Mouse (Mus musculus) bone marrow macrophage, adult 2 months (primary cell): ENCODE measurements around the gene Fst. TPM values are rescaled to one million over a fixed set of nuclear protein-coding genes. Genes with fewer than 3 reads are reported as not detected.

Experiments used
- H3K27ac ChIP-seq: 2 replicates; pipeline ENCODE4 v1.5.1; 2012; ENCODE audit warnings: low read depth, low read length; ENCODE audit not compliant: insufficient read depth
- H3K4me1 ChIP-seq: 2 replicates; pipeline ENCODE4 v1.6.1; 2012; ENCODE audit warnings: low read length; ENCODE audit not compliant: control insufficient read depth, insufficient read depth
- H3K4me3 ChIP-seq: 2 replicates; pipeline ENCODE4 v1.5.1; 2012; ENCODE audit warnings: mild to moderate bottlenecking, low read length, moderate library complexity; ENCODE audit not compliant: insufficient read depth
- CTCF ChIP-seq: IDR thresholded peaks from 2 replicates; pipeline ENCODE4 v1.5.1; 2012; ENCODE audit warnings: low read depth, mild to moderate bottlenecking, low read length, moderate library complexity
- POLR2A ChIP-seq: IDR thresholded peaks from 2 replicates; pipeline ENCODE4 v1.6.1; 2012; ENCODE audit warnings: mild to moderate bottlenecking, low read depth, low read length, borderline replicate concordance
- polyA plus RNA-seq: library from polyadenylated mRNA; stranded (reverse); fragments of >200 nt; gene quantifications from 2 replicates; pipeline ENCODE4 v1.2.4, GENCODE M21; 2012; ENCODE audit not compliant: missing spikeins, insufficient read depth, insufficient read length

Gene Fst
- polyA plus RNA-seq = not detected in 2 replicates

DNA sequence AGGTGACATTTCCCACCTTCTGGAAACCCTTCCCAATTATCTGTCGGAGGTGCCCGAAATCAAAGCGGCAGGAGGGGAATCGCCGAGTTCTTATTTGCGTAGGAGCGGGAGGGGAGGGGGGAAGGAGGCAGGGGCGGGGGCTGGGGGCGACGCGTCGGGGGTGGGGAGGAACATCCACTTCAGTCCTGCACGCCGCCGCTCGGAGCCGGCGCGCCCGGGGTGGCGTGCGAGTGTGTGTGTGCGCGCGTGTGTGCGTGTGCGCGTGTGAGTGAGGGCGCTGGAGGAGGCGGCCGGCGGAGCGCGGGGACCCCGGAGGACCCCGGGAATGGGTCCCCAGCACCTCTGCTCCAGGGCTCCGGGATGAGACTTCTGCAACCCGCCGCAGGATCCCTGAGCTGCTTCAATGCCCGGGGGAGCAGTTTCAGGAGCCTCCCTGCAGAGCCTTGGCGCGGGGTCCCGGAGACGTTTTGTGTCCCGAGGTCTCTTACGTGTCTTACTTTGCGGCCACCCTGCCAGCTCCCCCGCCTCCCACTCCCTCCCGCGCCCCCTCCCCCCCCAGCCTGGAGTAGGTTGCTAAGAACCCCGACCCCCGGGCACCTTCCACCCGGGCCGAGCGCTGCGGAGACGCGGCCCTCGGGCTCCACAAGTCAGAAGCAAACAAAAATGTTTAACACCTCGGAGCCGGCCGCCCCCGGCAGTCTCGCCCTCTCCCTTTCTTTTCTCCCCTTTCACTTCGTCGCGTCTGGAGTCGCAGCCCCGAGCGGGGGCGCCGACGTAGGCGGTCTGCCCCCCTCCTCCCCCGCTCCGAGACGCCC is at the start of gene Fst:
TSS of gene Fst (minus strand) at position 66 of the 815 bp plus-strand sequence.
- Histone ChIP-seq H3K27ac (no peak within 1 kb of the TSS), H3K4me1 (no peaks in the 10 kb centered on the region), H3K4me3 (peak within 1 kb of the TSS; percentile 51)
- TF ChIP-seq CTCF = no peak
- TF ChIP-seq POLR2A = no peak

DNA sequence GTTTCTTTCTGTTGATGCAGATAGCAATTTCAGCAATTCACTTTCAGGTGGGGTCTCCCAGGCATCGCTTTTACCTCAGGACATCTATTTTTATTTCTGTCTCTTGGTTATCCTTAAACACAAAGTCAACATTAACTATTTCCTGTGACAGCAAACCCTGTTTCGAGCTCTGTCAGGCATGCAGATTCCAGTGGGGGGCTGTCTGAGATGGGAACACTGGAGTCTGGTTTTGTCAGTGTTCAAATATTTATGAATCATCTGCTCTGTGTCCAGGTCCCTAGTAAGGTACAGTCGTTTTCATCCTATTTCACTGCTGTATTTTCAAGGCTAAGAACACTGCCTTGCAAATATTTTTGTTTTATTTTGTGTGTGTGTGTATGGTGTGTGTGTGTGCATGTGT is 35.1 kb upstream of the Fst start:
- no peak for TF ChIP-seq CTCF
- no peak for TF ChIP-seq POLR2A
- H3K4me3 ChIP-seq = no peak overlapping the region
- no peaks in the 10 kb centered on the region for H3K4me1 ChIP-seq
- no peak overlapping the region for H3K27ac ChIP-seq

DNA sequence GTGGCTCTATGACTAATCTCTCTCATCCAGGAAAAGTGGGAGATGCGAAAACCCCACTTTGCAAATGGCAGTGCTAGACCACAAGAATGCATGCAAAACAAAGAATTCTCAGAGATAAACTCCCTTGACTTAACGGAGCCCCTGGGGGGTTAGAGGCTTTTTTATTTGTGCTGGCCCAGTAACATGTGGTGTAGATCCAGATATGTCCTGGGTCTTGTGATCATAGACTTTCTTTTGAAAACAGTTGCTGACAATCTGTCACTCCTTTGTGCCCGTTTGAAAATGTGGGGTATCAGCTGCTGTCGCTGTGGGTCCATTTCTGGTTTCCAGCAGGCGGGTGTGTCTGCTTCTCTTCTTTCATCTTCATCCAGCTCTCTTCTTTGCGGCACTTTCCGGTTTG is 29.4 kb upstream of the Fst start:
- Histone ChIP-seq H3K4me1 (no peaks in the 10 kb centered on the region), H3K4me3 (no peak overlapping the region), H3K27ac (no peak overlapping the region)
- TF ChIP-seq CTCF = no peak
- TF ChIP-seq POLR2A = no peak

DNA sequence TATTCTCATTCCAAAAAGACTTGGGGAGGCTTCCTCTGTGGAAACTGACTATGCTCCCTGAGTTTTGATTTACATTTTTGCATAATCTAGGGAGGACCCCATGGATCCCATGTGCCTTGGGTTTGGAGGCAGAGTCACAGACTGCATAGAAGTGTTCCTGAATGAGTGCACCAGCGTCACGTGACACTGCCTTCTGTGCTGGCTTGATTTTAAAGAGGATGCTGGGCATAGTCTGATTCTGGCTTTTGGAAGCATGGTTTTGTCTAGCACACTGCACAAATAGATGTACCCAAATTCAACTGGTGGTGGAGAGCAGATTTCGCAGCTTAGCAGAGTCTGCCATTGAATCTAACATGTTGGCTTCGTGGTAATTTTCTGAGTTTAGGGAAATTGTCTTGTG is 19.6 kb upstream of the Fst start:
- H3K27ac ChIP-seq = no peak overlapping the region
- H3K4me1 ChIP-seq = no peaks in the 10 kb centered on the region
- no peak overlapping the region for H3K4me3 ChIP-seq
- TF ChIP-seq CTCF = no peak
- no peak for TF ChIP-seq POLR2A

DNA sequence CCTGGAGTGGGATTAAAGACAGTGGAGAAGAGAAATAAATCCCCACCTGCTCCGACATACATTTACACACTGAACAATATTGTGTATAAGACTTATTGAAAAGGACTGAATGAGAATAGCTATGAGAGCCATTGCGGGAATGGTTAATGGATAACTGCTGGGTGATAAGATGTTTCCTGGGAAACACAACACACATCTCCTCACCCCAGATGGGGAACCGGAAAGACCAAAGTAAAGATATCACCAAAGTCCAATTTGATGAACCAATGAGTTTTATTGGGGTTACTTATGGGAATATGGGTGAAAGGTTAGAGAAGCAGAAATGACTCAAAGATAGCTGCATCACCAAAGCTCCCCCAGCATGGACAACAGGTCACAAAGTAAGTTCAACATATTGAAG is 11.2 kb upstream of the Fst start:
- no peak for TF ChIP-seq CTCF
- no peak for TF ChIP-seq POLR2A
- Histone ChIP-seq H3K27ac (no peak overlapping the region), H3K4me1 (no peaks in the 10 kb centered on the region), H3K4me3 (no peak overlapping the region)

DNA sequence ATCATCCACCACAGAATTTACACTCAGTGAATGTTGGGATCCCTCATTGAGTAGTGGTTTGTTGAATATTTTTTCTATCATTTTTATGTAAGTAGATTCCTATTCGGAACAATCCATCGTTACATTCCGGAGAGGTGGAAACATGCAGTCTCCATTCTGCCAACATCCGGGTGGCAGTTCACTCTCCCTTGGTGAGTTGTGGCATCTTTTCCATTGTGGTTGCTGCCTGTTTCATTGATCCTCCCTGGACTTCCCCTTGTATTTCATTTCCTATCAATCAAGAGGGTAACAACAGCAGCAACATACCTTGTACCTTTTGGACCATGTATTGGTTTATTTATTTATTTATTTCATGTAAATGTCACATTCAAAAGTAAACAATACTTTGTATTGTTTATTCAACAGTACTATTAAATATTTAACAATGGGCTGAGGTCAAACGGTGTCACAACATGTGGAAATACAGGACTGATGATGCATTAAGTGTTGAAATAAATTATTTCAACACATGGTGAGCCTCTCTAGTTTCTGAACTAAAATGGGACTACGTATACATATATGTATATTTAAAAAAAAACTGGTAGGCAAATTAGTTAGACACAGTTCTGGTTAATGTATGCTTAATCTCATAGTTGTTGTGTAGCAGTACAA is 7.6 kb upstream of the Fst start:
- Histone ChIP-seq H3K27ac (no peak overlapping the region), H3K4me1 (no peaks in the 10 kb centered on the region), H3K4me3 (no peak overlapping the region)
- TF ChIP-seq POLR2A (no peak), CTCF (no peak)

DNA sequence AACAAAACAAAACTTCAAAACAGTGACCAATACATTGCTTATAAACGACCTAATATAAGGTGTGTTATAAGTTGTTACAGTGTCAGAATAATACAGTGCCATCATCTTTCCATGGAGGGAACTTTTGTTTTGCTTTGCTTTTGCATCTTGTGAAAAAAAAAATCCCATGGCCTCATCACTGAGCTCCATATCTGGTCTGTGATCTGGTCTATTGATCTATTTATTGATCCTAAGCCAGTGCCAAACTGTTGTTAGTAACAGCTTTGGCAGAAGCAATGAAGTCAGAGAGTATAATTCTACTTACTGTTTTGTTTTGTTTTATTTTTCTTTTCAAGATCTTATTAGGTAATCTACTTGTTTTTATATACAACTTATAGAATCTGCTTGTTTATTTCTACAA is 6.6 kb upstream of the Fst start:
- no peaks in the 10 kb centered on the region for H3K4me1 ChIP-seq
- TF ChIP-seq CTCF (no peak), POLR2A (no peak)
- no peak overlapping the region for H3K27ac ChIP-seq
- no peak overlapping the region for H3K4me3 ChIP-seq

DNA sequence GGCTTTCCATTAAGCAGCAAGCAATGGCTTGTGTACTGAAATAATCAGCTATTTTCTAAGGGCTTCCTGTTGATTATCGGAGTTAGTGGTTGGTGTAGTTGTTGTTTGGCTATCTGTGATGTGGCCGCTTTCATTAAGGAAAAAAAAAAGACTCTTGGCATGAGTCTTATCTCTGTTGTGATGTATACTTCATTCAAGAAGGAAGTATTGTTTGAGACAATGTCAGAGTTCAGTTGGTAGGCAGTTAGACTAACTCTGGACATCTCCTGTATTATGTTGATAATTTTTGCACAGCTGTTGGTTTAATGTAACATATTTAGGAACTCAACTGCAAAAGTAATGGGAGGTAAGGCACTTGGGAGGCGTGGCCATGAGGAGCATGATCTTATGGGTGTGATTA is 6.1 kb upstream of the Fst start:
- Histone ChIP-seq H3K4me1 (no peaks in the 10 kb centered on the region), H3K4me3 (no peak overlapping the region), H3K27ac (no peak overlapping the region)
- TF ChIP-seq CTCF = no peak
- TF ChIP-seq POLR2A = no peak

DNA sequence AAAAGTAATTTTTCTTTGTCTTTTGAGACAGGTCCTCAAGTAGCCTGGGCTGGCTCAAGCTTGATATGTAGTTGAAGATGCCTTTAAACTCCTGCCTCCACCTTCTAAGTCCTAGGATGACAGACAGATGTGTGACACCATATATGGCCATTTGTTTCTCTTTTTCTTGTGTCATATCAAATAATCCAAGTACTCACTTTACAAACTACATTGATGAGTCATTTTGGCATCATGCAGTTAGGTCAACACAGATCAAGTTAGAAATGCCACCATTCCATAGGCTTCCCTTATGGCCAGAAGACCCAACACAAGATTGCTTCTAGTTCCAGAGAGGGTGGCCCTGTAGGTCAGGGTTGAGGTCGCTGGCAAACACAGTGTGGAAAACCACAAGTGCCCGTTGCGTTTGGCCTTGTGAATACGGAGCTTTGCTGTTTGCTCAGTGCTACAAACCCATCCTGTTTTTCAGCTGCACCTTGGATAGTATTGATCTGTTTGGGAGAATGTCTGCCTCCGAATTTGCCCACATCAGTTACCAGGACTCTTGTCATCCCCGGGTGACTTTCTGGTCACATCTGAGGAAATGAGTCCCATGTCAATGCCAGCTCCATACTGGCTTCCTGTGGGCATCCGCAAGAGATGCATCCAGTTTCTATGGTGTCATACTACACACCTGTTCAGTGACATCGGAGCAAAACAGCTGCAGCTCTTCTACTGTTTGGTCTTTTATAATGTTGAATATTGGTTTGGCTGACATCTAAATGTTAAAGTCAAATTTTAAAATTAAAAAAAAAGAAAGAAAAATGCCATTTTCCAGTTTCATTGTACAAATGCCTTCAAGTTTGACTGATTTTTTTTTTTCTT is 4.0 kb upstream of the Fst start:
- Histone ChIP-seq H3K4me1 (no peaks in the 10 kb centered on the region), H3K27ac (no peak overlapping the region), H3K4me3 (no peak overlapping the region)
- TF ChIP-seq POLR2A (no peak), CTCF (no peak)
